Mouse (Mus musculus): ENCODE results near the gene Arl4d. TPM values are rescaled to one million over a fixed set of nuclear protein-coding genes. Genes with fewer than 3 reads are reported as not detected.
A peak's percentile ranks its signal among the peaks of the same experiment; 100 is the strongest.

Gene Arl4d
- polyA plus RNA-seq, 1 experiment from 2014 or later, result 11.6 TPM

- ATAC-seq (ENCODE audit: low FRiP score), result no peak
- no peak overlapping the region for H3K4me3 ChIP-seq
- H3K27ac ChIP-seq, result no peak overlapping the region
- peaks cover 9% of the 10 kb centered on the region for H3K27me3 ChIP-seq
- no peaks in the 10 kb centered on the region for H3K9me3 ChIP-seq (replicated peaks)
- H3K36me3 ChIP-seq, result no peaks in the 10 kb centered on the region
- H3K9ac ChIP-seq, result no peak overlapping the region
- no peak overlapping the region for H3K4me2 ChIP-seq (replicated peaks)
- WGBS, result 86% methylated on average over 1 of the region's 1 CpGs
- peaks cover 25% of the 10 kb centered on the region for H3K4me1 ChIP-seq
Measured at GRCm38 (mm10) chr11:101670334-101670733, 5.0 kb downstream of the Arl4d start.

- Histone ChIP-seq H3K27ac (no peak overlapping the region), H3K4me1 (peaks cover 25% of the 10 kb centered on the region), H3K4me2 (replicated peaks) (no peak overlapping the region), H3K36me3 (no peaks in the 10 kb centered on the region), H3K27me3 (peaks cover 9% of the 10 kb centered on the region), H3K9ac (no peak overlapping the region), H3K4me3 (no peak overlapping the region), H3K9me3 (replicated peaks) (no peaks in the 10 kb centered on the region)
- ATAC-seq (ENCODE audit: low FRiP score), result no peak
- 88% methylated on average over 4 of the region's 4 CpGs for WGBS
Measured at GRCm38 (mm10) chr11:101671255-101671654, 5.9 kb downstream of the Arl4d start.

- Histone ChIP-seq H3K9me3 (replicated peaks) (no peaks in the 10 kb centered on the region), H3K4me1 (peaks cover 15% of the 10 kb centered on the region), H3K27ac (0 out of 2 replicates have a peak overlapping the region, but pooled peaks have one; percentile 17), H3K9ac (no peak overlapping the region), H3K4me2 (replicated peaks) (no peak overlapping the region), H3K27me3 (no peaks in the 10 kb centered on the region), H3K36me3 (no peaks in the 10 kb centered on the region), H3K4me3 (no peak overlapping the region)
- no peak for ATAC-seq (ENCODE audit: low FRiP score)
- 40% methylated on average over 16 of the region's 16 CpGs for WGBS
Measured at GRCm38 (mm10) chr11:101673010-101673642, 7.8 kb downstream of the Arl4d start.

GRCm38 (mm10) chr11:101674106-101674505 lies 8.8 kb downstream of the Arl4d start:
- Histone ChIP-seq H3K27ac (no peak overlapping the region), H3K36me3 (no peaks in the 10 kb centered on the region), H3K4me2 (replicated peaks) (no peak overlapping the region), H3K4me3 (no peak overlapping the region), H3K27me3 (no peaks in the 10 kb centered on the region), H3K9ac (no peak overlapping the region), H3K9me3 (replicated peaks) (no peaks in the 10 kb centered on the region), H3K4me1 (peaks cover 5% of the 10 kb centered on the region)
- 89% methylated on average over 5 of the region's 5 CpGs for WGBS
- ATAC-seq (ENCODE audit: low FRiP score), result no peak

GRCm38 (mm10) chr11:101675349-101675748 lies 10.0 kb downstream of the Arl4d start:
- no peaks in the 10 kb centered on the region for H3K36me3 ChIP-seq
- H3K4me1 ChIP-seq, result peaks cover 3% of the 10 kb centered on the region
- WGBS, result 91% methylated on average over 4 of the region's 4 CpGs
- H3K9ac ChIP-seq, result no peak overlapping the region
- H3K9me3 ChIP-seq (replicated peaks), result no peaks in the 10 kb centered on the region
- H3K4me3 ChIP-seq, result no peak overlapping the region
- no peak for ATAC-seq (ENCODE audit: low FRiP score)
- H3K27ac ChIP-seq, result no peak overlapping the region
- no peak overlapping the region for H3K4me2 ChIP-seq (replicated peaks)
- H3K27me3 ChIP-seq, result no peaks in the 10 kb centered on the region

- WGBS, result 79% methylated on average over 12 of the region's 12 CpGs
- Histone ChIP-seq H3K27ac (no peak overlapping the region), H3K9me3 (replicated peaks) (no peaks in the 10 kb centered on the region), H3K9ac (no peak overlapping the region), H3K36me3 (no peaks in the 10 kb centered on the region), H3K4me1 (peaks cover 10% of the 10 kb centered on the region), H3K4me2 (replicated peaks) (no peak overlapping the region), H3K4me3 (no peak overlapping the region), H3K27me3 (no peaks in the 10 kb centered on the region)
- no peak for ATAC-seq (ENCODE audit: low FRiP score)
Measured at GRCm38 (mm10) chr11:101677655-101678054, 12.3 kb downstream of the Arl4d start.

GRCm38 (mm10) chr11:101678770-101679169 lies 13.4 kb downstream of the Arl4d start:
- Histone ChIP-seq H3K4me2 (replicated peaks) (no peak overlapping the region), H3K9ac (no peak overlapping the region), H3K27ac (no peak overlapping the region), H3K36me3 (no peaks in the 10 kb centered on the region), H3K27me3 (no peaks in the 10 kb centered on the region), H3K4me3 (no peak overlapping the region), H3K9me3 (replicated peaks) (no peaks in the 10 kb centered on the region), H3K4me1 (peaks cover 10% of the 10 kb centered on the region)
- no peak for ATAC-seq (ENCODE audit: low FRiP score)
- 74% methylated on average over 5 of the region's 5 CpGs for WGBS

GRCm38 (mm10) chr11:101679907-101680306 lies 14.6 kb downstream of the Arl4d start:
- H3K4me2 ChIP-seq (replicated peaks), result no peak overlapping the region
- H3K36me3 ChIP-seq, result no peaks in the 10 kb centered on the region
- no peak for ATAC-seq (ENCODE audit: low FRiP score)
- H3K9me3 ChIP-seq (replicated peaks), result no peaks in the 10 kb centered on the region
- no peak overlapping the region for H3K9ac ChIP-seq
- H3K4me1 ChIP-seq, result peaks cover 10% of the 10 kb centered on the region
- no peak overlapping the region for H3K27ac ChIP-seq
- 70% methylated on average over 5 of the region's 7 CpGs for WGBS
- no peak overlapping the region for H3K4me3 ChIP-seq
- H3K27me3 ChIP-seq, result no peaks in the 10 kb centered on the region

GRCm38 (mm10) chr11:101680634-101681325 lies 15.4 kb downstream of the Arl4d start:
- 38% methylated on average over 3 of the region's 3 CpGs for whole genome bisulfite sequencing
- Histone ChIP-seq H3K9ac (no peak overlapping the region), H3K9me3 (replicated peaks) (no peaks in the 10 kb centered on the region), H3K36me3 (no peaks in the 10 kb centered on the region), H3K27ac (peak overlapping the region; percentile 46; the same call in 1 of the 2 replicates), H3K4me1 (peaks cover 10% of the 10 kb centered on the region), H3K4me2 (replicated peaks) (no peak overlapping the region), H3K27me3 (no peaks in the 10 kb centered on the region), H3K4me3 (no peak overlapping the region)
- ATAC-seq (ENCODE audit: low FRiP score), result no peak

- no peaks in the 10 kb centered on the region for H3K36me3 ChIP-seq
- no peak for ATAC-seq (ENCODE audit: low FRiP score)
- H3K9ac ChIP-seq, result no peak overlapping the region
- no peaks in the 10 kb centered on the region for H3K27me3 ChIP-seq
- 85% methylated on average over 1 of the region's 1 CpGs for WGBS
- no peak overlapping the region for H3K4me3 ChIP-seq
- H3K4me2 ChIP-seq (replicated peaks), result no peak overlapping the region
- no peaks in the 10 kb centered on the region for H3K9me3 ChIP-seq (replicated peaks)
- peaks cover 10% of the 10 kb centered on the region for H3K4me1 ChIP-seq
- H3K27ac ChIP-seq, result no peak overlapping the region
Measured at GRCm38 (mm10) chr11:101681968-101682367, 16.6 kb downstream of the Arl4d start.

GRCm38 (mm10) chr11:101682410-101682960 lies 17.1 kb downstream of the Arl4d start:
- Histone ChIP-seq H3K9ac (no peak overlapping the region), H3K4me2 (replicated peaks) (no peak overlapping the region), H3K27ac (no peak overlapping the region), H3K9me3 (replicated peaks) (no peaks in the 10 kb centered on the region), H3K27me3 (no peaks in the 10 kb centered on the region), H3K36me3 (no peaks in the 10 kb centered on the region), H3K4me3 (no peak overlapping the region), H3K4me1 (peaks cover 10% of the 10 kb centered on the region)
- 78% methylated on average over 7 of the region's 7 CpGs for WGBS
- ATAC-seq (ENCODE audit: low FRiP score), result no peak

- Histone ChIP-seq H3K9me3 (replicated peaks) (no peaks in the 10 kb centered on the region), H3K36me3 (no peaks in the 10 kb centered on the region), H3K27me3 (no peaks in the 10 kb centered on the region), H3K4me2 (replicated peaks) (no peak overlapping the region), H3K4me3 (no peak overlapping the region), H3K27ac (no peak overlapping the region), H3K4me1 (peaks cover 15% of the 10 kb centered on the region; the same call in 1 of the 2 replicates), H3K9ac (no peak overlapping the region)
- no peak for ATAC-seq (ENCODE audit: low FRiP score)
- whole genome bisulfite sequencing, result 62% methylated on average over 13 of the region's 13 CpGs
Measured at GRCm38 (mm10) chr11:101687351-101688301, 22.3 kb downstream of the Arl4d start.

Measured in hindbrain, embryonic 12.5 days (tissue).